In the genomic region with DNA sequence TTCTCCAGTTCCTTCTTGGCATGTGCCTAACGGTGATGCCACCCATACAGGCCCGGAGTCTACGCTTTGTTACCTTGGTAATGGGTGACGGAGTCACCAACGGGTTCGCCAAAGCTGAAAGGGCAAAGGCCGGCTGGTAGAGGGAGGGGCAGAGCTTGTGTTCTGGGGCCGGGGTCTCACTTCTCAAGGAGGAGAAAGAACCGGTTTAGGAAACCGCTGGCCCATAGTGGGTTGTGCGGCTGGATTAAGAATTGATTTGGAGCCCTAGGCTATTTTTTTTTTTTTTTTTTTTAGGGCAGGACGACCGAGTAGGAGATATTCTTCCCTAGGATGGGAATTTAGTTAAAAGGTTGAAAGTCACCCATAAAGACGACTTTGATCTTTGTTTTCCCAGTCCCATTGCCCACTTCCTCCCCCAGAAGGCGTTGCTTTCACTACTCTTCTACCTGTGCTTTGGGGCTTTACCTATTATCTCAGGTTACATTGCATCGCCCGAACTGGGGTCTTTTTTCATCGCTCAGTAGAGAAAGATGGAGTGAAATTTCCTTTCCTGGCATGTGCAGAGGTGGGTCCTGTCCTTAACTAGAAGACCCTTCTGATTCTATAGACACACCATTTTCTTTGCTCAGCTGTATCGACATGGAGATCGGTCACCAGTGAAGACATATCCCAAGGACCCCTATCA, we compare ENCODE assay signal across 7 mouse cellular contexts. TPM values are rescaled to one million over a fixed set of nuclear protein-coding genes. Genes with fewer than 3 reads are reported as not detected.
DNase-seq lines count a peak whose midpoint lies in the region; ATAC-seq and TF ChIP-seq lines count a peak whose summit lies in the region.

No protein-coding gene starts in this region.

- H3K4me1 ChIP-seq in lung, postnatal 0 days (ENCODE audit: insufficient read depth, low read depth, low read length), result peaks cover 14% of the 10 kb centered on the region; the same call in 1 of the 2 replicates
- H3K4me1 ChIP-seq in erythroblast, embryonic 14.5 days (ENCODE audit: control insufficient read depth), result peaks cover 29% of the 10 kb centered on the region
- H3K4me1 ChIP-seq in limb, embryonic 11.5 days (ENCODE audit: control insufficient read depth, insufficient read depth, low read length), result peaks cover 6% of the 10 kb centered on the region
- H3K4me1 ChIP-seq in stomach, embryonic 14.5 days (ENCODE audit: control insufficient read depth, insufficient read depth, low read length), result peaks cover 13% of the 10 kb centered on the region

- peak overlapping the region; percentile 83 for H3K9ac ChIP-seq in lung, postnatal 0 days (replicated peaks; ENCODE audit: low read depth)
- peak overlapping the region; percentile 62 for H3K9ac ChIP-seq in limb, embryonic 11.5 days (ENCODE audit: low read length)
- peak overlapping the region; percentile 57 for H3K9ac ChIP-seq in stomach, embryonic 14.5 days (replicated peaks; ENCODE audit: low read depth, low read length)

- no peak for ATAC-seq in lung, postnatal 0 days
- peak; percentile 52; the same call in 1 of the 2 replicates for ATAC-seq in limb, embryonic 11.5 days (ENCODE audit: insufficient number of reproducible peaks, low FRiP score, low TSS enrichment, low read depth)
- ATAC-seq in stomach, embryonic 14.5 days (ENCODE audit: insufficient number of reproducible peaks, insufficient read depth, low FRiP score, low read depth), result peak; percentile 54; the same call in 1 of the 2 replicates

- peak overlapping the region; percentile 60 for H3K4me3 ChIP-seq in lung, postnatal 0 days (ENCODE audit: low read depth, low read length)
- H3K4me3 ChIP-seq in erythroblast, embryonic 14.5 days (replicated peaks), result peak overlapping the region; percentile 85
- H3K4me3 ChIP-seq in limb, embryonic 11.5 days (ENCODE audit: low read depth, low read length), result peak overlapping the region; percentile 56
- peak overlapping the region; percentile 68 for H3K4me3 ChIP-seq in stomach, embryonic 14.5 days (ENCODE audit: low read depth, low read length)

- H3K27ac ChIP-seq in lung, postnatal 0 days (ENCODE audit: low read length), result peak overlapping the region; percentile 87; the same call in 1 of the 2 replicates
- peak overlapping the region; percentile 48 for H3K27ac ChIP-seq in limb, embryonic 11.5 days (replicated peaks; ENCODE audit: low read depth, low read length)
- H3K27ac ChIP-seq in stomach, embryonic 14.5 days (ENCODE audit: low read length), result peak overlapping the region; percentile 35; the same call in 1 of the 2 replicates

- peak overlapping the region; percentile 72 for H3K4me2 ChIP-seq in lung, postnatal 0 days (replicated peaks; ENCODE audit: low read depth, low read length)
- H3K4me2 ChIP-seq in limb, embryonic 11.5 days (ENCODE audit: low read depth, severe bottlenecking), result peak overlapping the region; percentile 55
- H3K4me2 ChIP-seq in stomach, embryonic 14.5 days (replicated peaks; ENCODE audit: low read depth, low read length), result peak overlapping the region; percentile 72

- no peaks in the 10 kb centered on the region for H3K9me3 ChIP-seq in lung, postnatal 0 days (ENCODE audit: low read length)
- no peaks in the 10 kb centered on the region for H3K9me3 ChIP-seq in erythroblast, embryonic 14.5 days (ENCODE audit: control insufficient read depth, low read length)
- H3K9me3 ChIP-seq in limb, embryonic 11.5 days (ENCODE audit: control insufficient read depth, low read length), result no peaks in the 10 kb centered on the region
- no peaks in the 10 kb centered on the region for H3K9me3 ChIP-seq in stomach, embryonic 14.5 days (ENCODE audit: control insufficient read depth, low read depth, low read length)

- peaks cover 15% of the 10 kb centered on the region for H3K36me3 ChIP-seq in lung, postnatal 0 days (ENCODE audit: insufficient read depth, low read length)
- peaks cover 26% of the 10 kb centered on the region for H3K36me3 ChIP-seq in erythroblast, embryonic 14.5 days (ENCODE audit: control insufficient read depth)
- H3K36me3 ChIP-seq in limb, embryonic 11.5 days (ENCODE audit: control insufficient read depth, insufficient read depth, low read length), result peaks cover 11% of the 10 kb centered on the region; the same call in 1 of the 2 replicates
- H3K36me3 ChIP-seq in stomach, embryonic 14.5 days (ENCODE audit: control insufficient read depth, insufficient read depth, low read length), result peaks cover 24% of the 10 kb centered on the region

- no peak for TF ChIP-seq CTCF in lung, postnatal 0 days (IDR thresholded peaks at IDR 0.05)

- TF ChIP-seq EP300 in lung, postnatal 0 days (IDR thresholded peaks at IDR 0.05), result 0 out of 2 replicates have a peak, but pooled peaks have one; percentile 5

- no peaks in the 10 kb centered on the region for H3K27me3 ChIP-seq in lung, postnatal 0 days (replicated peaks; ENCODE audit: insufficient read depth, low read length)
- H3K27me3 ChIP-seq in erythroblast, embryonic 14.5 days (ENCODE audit: control insufficient read depth), result no peaks in the 10 kb centered on the region
- no peaks in the 10 kb centered on the region for H3K27me3 ChIP-seq in limb, embryonic 11.5 days (ENCODE audit: control insufficient read depth, insufficient read depth, low read length)
- no peaks in the 10 kb centered on the region for H3K27me3 ChIP-seq in stomach, embryonic 14.5 days (ENCODE audit: control insufficient read depth, insufficient read depth, low read length)

- 11% methylated on average over 20 of the region's 20 CpGs for whole genome bisulfite sequencing in lung, postnatal 0 days
- WGBS in limb, embryonic 11.5 days, result 12% methylated on average over 20 of the region's 20 CpGs
- 8% methylated on average over 20 of the region's 20 CpGs for WGBS in stomach, embryonic 14.5 days

- no peak for DNase-seq in lung, postnatal 0 days (ENCODE audit: low spot score)
- DNase-seq in lung, adult 18-20 months, result no peak
- DNase-seq in limb, embryonic 11.5 days (ENCODE audit: low spot score), result no peak
- no peak for DNase-seq in left cerebral cortex, adult 8-10 months (ENCODE audit: low spot score in 2 of 2)
- no peak for DNase-seq in frontal cortex, postnatal 36 days (ENCODE audit: low spot score in 2 of 2)

RNA-seq across cellular contexts. Expression of a gene that starts 0.4 kb away (rescaled TPM):
- 21.7 and 22.1 TPM in 2 replicates for polyA plus RNA-seq in lung, postnatal 0 days (2015; fragmentation: Nextera tagmentation; extraction: Ambion mirVana)
- polyA plus RNA-seq in erythroblast, embryonic 14.5 days (2012), result 0.16 and 0.23 TPM in 2 replicates
- polyA plus RNA-seq in limb, embryonic 11.5 days (2014; fragmentation: Nextera tagmentation; extraction: Ambion mirVana), result 32.0 and 33.2 TPM in 2 replicates
- 26.5 and 32.3 TPM in 2 replicates for polyA plus RNA-seq in stomach, embryonic 14.5 days (2014; fragmentation: Nextera tagmentation; extraction: Ambion mirVana)
- total RNA-seq in left cerebral cortex, adult 8-10 months (2022), result 10 to 100 TPM; 47.5 to 53.2 (median 50.1) TPM

RNA-seq across cellular contexts. Expression of a gene that starts 0.5 kb away (rescaled TPM):
- polyA plus RNA-seq in lung, postnatal 0 days (2015; fragmentation: Nextera tagmentation; extraction: Ambion mirVana), result 31.0 and 34.4 TPM in 2 replicates
- polyA plus RNA-seq in erythroblast, embryonic 14.5 days (2012), result 0.18 and 0.50 TPM in 2 replicates
- polyA plus RNA-seq in limb, embryonic 11.5 days (2014; fragmentation: Nextera tagmentation; extraction: Ambion mirVana), result 1.1 and 2.0 TPM in 2 replicates
- polyA plus RNA-seq in stomach, embryonic 14.5 days (2014; fragmentation: Nextera tagmentation; extraction: Ambion mirVana), result 0.36 and 1.4 TPM in 2 replicates
- total RNA-seq in left cerebral cortex, adult 8-10 months (2022), result 1 to 10 TPM; 3.3 to 4.3 (median 3.4) TPM

RNA-seq across cellular contexts. Expression of a gene that starts 19.5 kb away (rescaled TPM):
- 7.6 and 10.5 TPM in 2 replicates for polyA plus RNA-seq in lung, postnatal 0 days (2015; fragmentation: Nextera tagmentation; extraction: Ambion mirVana)
- 0.56 and 0.60 TPM in 2 replicates for polyA plus RNA-seq in erythroblast, embryonic 14.5 days (2012)
- polyA plus RNA-seq in limb, embryonic 11.5 days (2014; fragmentation: Nextera tagmentation; extraction: Ambion mirVana), result 6.8 and 8.1 TPM in 2 replicates
- polyA plus RNA-seq in stomach, embryonic 14.5 days (2014; fragmentation: Nextera tagmentation; extraction: Ambion mirVana), result 11.8 and 19.7 TPM in 2 replicates
- total RNA-seq in left cerebral cortex, adult 8-10 months (2022), result 100 to 1,000 TPM; 200 to 219 (median 206) TPM

RNA-seq across cellular contexts. Expression of a gene that starts 33.7 kb away (rescaled TPM):
- polyA plus RNA-seq in lung, postnatal 0 days (2015; fragmentation: Nextera tagmentation; extraction: Ambion mirVana), result 13.6 and 14.1 TPM in 2 replicates
- 0.05 and 0.06 TPM in 2 replicates for polyA plus RNA-seq in erythroblast, embryonic 14.5 days (2012)
- 16.3 and 18.5 TPM in 2 replicates for polyA plus RNA-seq in limb, embryonic 11.5 days (2014; fragmentation: Nextera tagmentation; extraction: Ambion mirVana)
- polyA plus RNA-seq in stomach, embryonic 14.5 days (2014; fragmentation: Nextera tagmentation; extraction: Ambion mirVana), result 19.9 and 22.7 TPM in 2 replicates
- 10 to 100 TPM; 12.7 to 15.5 (median 13.2) TPM for total RNA-seq in left cerebral cortex, adult 8-10 months (2022)

RNA-seq across cellular contexts. Expression of a gene that starts 52.6 kb away (rescaled TPM):
- polyA plus RNA-seq in lung, postnatal 0 days (2015; fragmentation: Nextera tagmentation; extraction: Ambion mirVana), result 31.5 and 34.6 TPM in 2 replicates
- 0.20 TPM in 1 of 2 replicates, not detected in the other for polyA plus RNA-seq in erythroblast, embryonic 14.5 days (2012)
- polyA plus RNA-seq in limb, embryonic 11.5 days (2014; fragmentation: Nextera tagmentation; extraction: Ambion mirVana), result 29.5 and 31.8 TPM in 2 replicates
- polyA plus RNA-seq in stomach, embryonic 14.5 days (2014; fragmentation: Nextera tagmentation; extraction: Ambion mirVana), result 40.9 and 44.4 TPM in 2 replicates
- 10 to 100 TPM; 40.3 to 47.5 (median 45.7) TPM for total RNA-seq in left cerebral cortex, adult 8-10 months (2022)

Comparison
In these comparisons a context has a peak if more than half of its experiments do, and no peak if none do; other contexts are left out.
1. H3K27ac ChIP-seq: peak in every context shown above with its lines; median percentile 87 in lung, postnatal 0 days; 48 in limb, embryonic 11.5 days; 35 in stomach, embryonic 14.5 days.
2. RNA of a gene that starts 0.4 kb away (polyA plus RNA-seq): 32.0 to 33.2 TPM in limb, embryonic 11.5 days, 26.5 to 32.3 TPM in stomach, embryonic 14.5 days and 21.7 to 22.1 TPM in lung, postnatal 0 days; 0.16 to 0.23 TPM in erythroblast, embryonic 14.5 days; every median in the first group is over 10 times any median in the second.
3. RNA of a gene that starts 0.5 kb away (polyA plus RNA-seq): 31.0 to 34.4 TPM in lung, postnatal 0 days; 1.1 to 2.0 TPM in limb, embryonic 11.5 days, 0.36 to 1.4 TPM in stomach, embryonic 14.5 days and 0.18 to 0.50 TPM in erythroblast, embryonic 14.5 days; every median in the first group is over 10 times any median in the second.
4. Peak in every context shown above with its lines, with median percentiles within 50 percentile points of each other: H3K4me2 ChIP-seq, H3K4me3 ChIP-seq and H3K9ac ChIP-seq.